Mouse (Mus musculus) heart, embryonic 16.5 days (tissue): ENCODE measurements around the gene Ccdc51. TPM values are rescaled to one million over a fixed set of nuclear protein-coding genes. Genes with fewer than 3 reads are reported as not detected.
"Not testable (repeated sequence)": the region's sequence is repeated elsewhere in the genome, so short reads cannot be mapped to it uniquely, and the experiment has no call there.

Experiments
- ATAC-seq: fragments of 200-750 bp; cut with Nextera tagmentation; replicated peaks from 2 replicates; pipeline ENCODE4 v1.8.0; 2017; ENCODE audit warnings: moderate number of reproducible peaks; ENCODE audit not compliant: insufficient read depth, low FRiP score; ENCODE audit errors: extremely low read depth
- H3K27ac ChIP-seq: fragments of 300-500 bp; sonication (generic); 2 replicates; pipeline ENCODE4 v1.5.1; 2014; ENCODE audit warnings: mild to moderate bottlenecking, low read length, control low read depth, moderate library complexity
- H3K27me3 ChIP-seq: fragments of 300-500 bp; sonication (generic); 2 replicates; pipeline ENCODE4 v1.6.1; 2014; ENCODE audit warnings: low read length, mixed read lengths; ENCODE audit not compliant: control insufficient read depth, insufficient read depth
- H3K36me3 ChIP-seq: fragments of 300-500 bp; sonication (generic); 2 replicates; pipeline ENCODE4 v1.6.1; 2014; ENCODE audit not compliant: control insufficient read depth, insufficient read depth
- H3K4me1 ChIP-seq: fragments of 300-500 bp; sonication (generic); 2 replicates; pipeline ENCODE4 v1.6.1; 2014; ENCODE audit warnings: low read length, mixed read lengths; ENCODE audit not compliant: control insufficient read depth, insufficient read depth
- H3K4me2 ChIP-seq: fragments of 300-500 bp; sonication (generic); 2 replicates; pipeline ENCODE4 v1.6.1; 2014; ENCODE audit warnings: low read depth, mild to moderate bottlenecking, control low read depth, low read length
- H3K4me3 ChIP-seq: fragments of 300-500 bp; sonication (generic); 2 replicates; pipeline ENCODE4 v1.5.1; 2014; ENCODE audit warnings: mild to moderate bottlenecking, control low read depth, low read length
- H3K9ac ChIP-seq: fragments of 300-500 bp; sonication (generic); 2 replicates; pipeline ENCODE4 v1.6.1; 2014; ENCODE audit warnings: low read length, control low read depth
- H3K9me3 ChIP-seq: fragments of 300-500 bp; sonication (generic); replicated peaks from 2 replicates; pipeline ENCODE4 v1.6.1; 2016; ENCODE audit warnings: low read length; ENCODE audit not compliant: control insufficient read depth
- WGBS: fragments of 180-500 bp; shearing (Covaris S2); extraction: QIAGEN DNeasy Blood & Tissue Kit; methylation state at CpG from one replicate; pipeline ENCODE4 v1.1.7; 2014; 5-methylcytosine and 5-hydroxymethylcytosine counted together
- polyA plus RNA-seq: library from polyadenylated mRNA; unstranded; fragments of >200 nt; fragmentation: Nextera tagmentation; extraction: Ambion mirVana; gene quantifications from 2 replicates; pipeline ENCODE4 v1.2.1, GENCODE M21; 2015

The Ccdc51 gene
- polyA plus RNA-seq, 1 experiment from 2014 or later, result 15.9 TPM

DNA sequence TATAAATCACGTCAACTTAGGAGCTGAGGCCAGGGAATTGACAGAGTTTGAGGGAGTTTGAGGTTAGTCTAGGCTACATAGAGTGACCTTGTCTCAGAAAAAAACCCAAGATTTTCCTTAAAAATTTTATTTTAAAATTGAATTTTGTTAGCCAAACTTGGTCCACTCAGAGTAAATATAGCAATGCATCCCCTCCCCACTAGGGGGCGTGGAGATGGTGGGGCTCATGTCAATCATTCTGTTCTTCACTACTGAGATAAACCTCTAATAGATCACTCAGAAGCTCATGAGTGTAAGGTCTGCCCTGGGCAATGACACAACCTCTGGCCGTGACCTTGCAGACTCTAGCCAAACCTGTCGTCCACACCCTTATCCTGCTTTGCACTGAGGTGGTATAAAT, 58.1 kb downstream of the Ccdc51 start:
- not testable (repeated sequence) for H3K27ac ChIP-seq, H3K27me3 ChIP-seq, H3K4me3 ChIP-seq, H3K4me1 ChIP-seq, H3K9me3 ChIP-seq, H3K36me3 ChIP-seq, H3K4me2 ChIP-seq, ATAC-seq, H3K9ac ChIP-seq
- 63% methylated on average over 4 of the region's 4 CpGs for WGBS

Other genes starting within 250 kb of the Ccdc51 start
- 7.6 and 7.8 TPM in 2 replicates for gene Slc26a6, start 229.2 kb upstream of the Ccdc51 start, polyA plus RNA-seq
- not detected in 2 replicates for gene Tmem89, start 167.9 kb upstream of the Ccdc51 start, polyA plus RNA-seq
- gene Uqcrc1, start 145.9 kb upstream of the Ccdc51 start, polyA plus RNA-seq, result 1,117 and 1,144 TPM in 2 replicates
- 1.3 and 1.5 TPM in 2 replicates for gene Col7a1, start 128.9 kb upstream of the Ccdc51 start, polyA plus RNA-seq
- not detected in 2 replicates for gene Ucn2, start 96.5 kb upstream of the Ccdc51 start, polyA plus RNA-seq
- 3.1 and 4.8 TPM in 2 replicates for gene Pfkfb4, start 90.7 kb upstream of the Ccdc51 start, polyA plus RNA-seq
- 75.4 and 84.5 TPM in 2 replicates for gene Shisa5, start 43.9 kb upstream of the Ccdc51 start, polyA plus RNA-seq
- gene Trex1, start 22.8 kb upstream of the Ccdc51 start, polyA plus RNA-seq, result 12.5 and 14.5 TPM in 2 replicates
- gene Atrip, start 8.4 kb upstream of the Ccdc51 start, polyA plus RNA-seq, result 15.6 and 17.3 TPM in 2 replicates
- 414 and 431 TPM in 2 replicates for gene Tma7, start 94 bp downstream of the Ccdc51 start, polyA plus RNA-seq
- 7.8 and 8.8 TPM in 2 replicates for gene Plxnb1, start 12.9 kb downstream of the Ccdc51 start, polyA plus RNA-seq
- not detected in 2 replicates for gene Fbxw21, start 79.5 kb downstream of the Ccdc51 start, polyA plus RNA-seq
- not detected in 2 replicates for gene Fbxw13, start 113.5 kb downstream of the Ccdc51 start, polyA plus RNA-seq
- gene Fbxw20, start 152.3 kb downstream of the Ccdc51 start, polyA plus RNA-seq, result not detected in 2 replicates
- not detected in 2 replicates for gene Fbxw14, start 205.2 kb downstream of the Ccdc51 start, polyA plus RNA-seq